Mouse (Mus musculus) stomach, postnatal 0 days (tissue): ENCODE data around the gene Pttg1ip.

Source experiments
- CTCF ChIP-seq: IDR thresholded peaks from 2 replicates; pipeline ENCODE4 v1.5.1; 2016; ENCODE audit warnings: antibody characterized with exemption, low read depth, mild to moderate bottlenecking, moderate library complexity
- EP300 ChIP-seq: optimal IDR thresholded peaks from 2 replicates; pipeline ENCODE3; 2016; ENCODE audit warnings: antibody characterized with exemption

DNA sequence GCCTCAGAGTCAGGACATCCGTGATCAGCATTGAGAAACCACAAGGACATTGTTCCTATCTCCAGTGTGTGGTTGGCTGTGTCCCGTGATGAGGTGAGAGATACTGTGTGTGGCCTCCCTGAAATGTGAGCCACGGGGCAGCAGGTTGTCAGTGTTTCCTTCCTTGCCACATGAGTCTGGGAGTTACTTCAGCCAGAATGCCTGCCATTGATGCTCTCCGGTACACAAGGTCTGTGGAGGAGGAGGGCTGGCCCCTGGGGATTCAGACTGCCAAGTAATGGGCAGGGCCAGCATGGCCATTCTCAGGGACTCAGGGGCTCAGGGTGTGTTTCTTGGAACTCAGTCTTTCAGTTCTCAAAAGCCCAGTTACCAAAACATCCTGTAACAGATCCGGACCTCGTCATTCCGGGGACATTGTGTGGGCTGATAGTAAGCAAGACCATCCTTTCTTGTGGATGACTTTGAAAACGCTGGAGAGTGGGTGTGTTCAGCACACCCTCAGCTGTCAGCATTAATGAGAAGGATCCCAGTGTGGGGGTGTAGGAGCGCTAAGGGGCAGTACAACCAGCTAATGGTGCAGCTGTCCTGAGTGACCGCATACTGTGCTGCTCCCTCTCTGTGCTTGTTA, 2.4 kb downstream of the Pttg1ip start:
- TF ChIP-seq CTCF = no peak
- no peak for TF ChIP-seq EP300
